Mouse (Mus musculus) gonadal fat pad, adult 2 months (tissue): ENCODE measurements around the gene Kdm1b. TPM values are rescaled to one million over a fixed set of nuclear protein-coding genes. Genes with fewer than 3 reads are reported as not detected.

Experiments
- DNase-seq: peaks from one replicate; pipeline ENCODE4 v3.0.0-alpha.2; 2012; ENCODE audit warnings: low read depth
- polyA plus RNA-seq: library from polyadenylated mRNA; depleted of rRNA; stranded (reverse); fragments of >200 nt; gene quantifications from 2 replicates; pipeline ENCODE4 v1.2.3, GENCODE M21; 2012; rRNA removed

Gene Kdm1b
- polyA plus RNA-seq, 1 experiment, result 10.5 TPM

GRCm38 (mm10) chr13:47106580-47106888 lies 63.2 kb downstream of the Kdm1b start:
- DNase-seq, result no peak

- DNase-seq, result no peak
These were observed 65.9 kb downstream of the Kdm1b start for GRCm38 (mm10) chr13:47109239-47109638.

- DNase-seq, result no peak
These were observed 67.9 kb downstream of the Kdm1b start for GRCm38 (mm10) chr13:47111185-47111584.

- DNase-seq, result no peak
These were observed 68.8 kb downstream of the Kdm1b start for GRCm38 (mm10) chr13:47112056-47112455.

GRCm38 (mm10) chr13:47112924-47113323 lies 69.6 kb downstream of the Kdm1b start:
- no peak for DNase-seq

- no peak for DNase-seq
These were observed 72.7 kb downstream of the Kdm1b start for GRCm38 (mm10) chr13:47116000-47116399.

- no peak for DNase-seq
These were observed 78.1 kb downstream of the Kdm1b start for GRCm38 (mm10) chr13:47121333-47121889.

- DNase-seq, result no peak
These were observed 79.5 kb downstream of the Kdm1b start, which contains the start of gene Rnf144b for GRCm38 (mm10) chr13:47122537-47123430. Rnf144b (plus strand) TSS chr13:47122656.

- DNase-seq, result no peak
These were observed 81.2 kb downstream of the Kdm1b start for GRCm38 (mm10) chr13:47124449-47124848.

- DNase-seq, result no peak
These were observed 81.7 kb downstream of the Kdm1b start for GRCm38 (mm10) chr13:47124986-47125385.

- DNase-seq, result no peak
These were observed 82.3 kb downstream of the Kdm1b start for GRCm38 (mm10) chr13:47125595-47125994.

GRCm38 (mm10) chr13:47129090-47129489 lies 85.8 kb downstream of the Kdm1b start:
- DNase-seq, result no peak

- no peak for DNase-seq
These were observed 89.8 kb downstream of the Kdm1b start for GRCm38 (mm10) chr13:47133058-47133457.

- no peak for DNase-seq
These were observed 91.5 kb downstream of the Kdm1b start for GRCm38 (mm10) chr13:47134836-47135235.

Other genes with a start within 250 kb of the Kdm1b start
- 36.7 and 38.9 TPM in 2 replicates for gene Kif13a, start 113.6 kb upstream of the Kdm1b start, polyA plus RNA-seq
- 3.6 and 4.3 TPM in 2 replicates for gene Nhlrc1, start 28.6 kb upstream of the Kdm1b start, polyA plus RNA-seq
- 31.1 and 32.3 TPM in 2 replicates for gene Tpmt, start 1.2 kb downstream of the Kdm1b start, polyA plus RNA-seq
- 9.1 and 14.9 TPM in 2 replicates for gene Dek, start 62.7 kb downstream of the Kdm1b start, polyA plus RNA-seq
- 22.6 and 25.8 TPM in 2 replicates for gene Rnf144b, start 79.2 kb downstream of the Kdm1b start, polyA plus RNA-seq